Mouse (Mus musculus): ENCODE measurements around the gene Hdac9. TPM values are rescaled to one million over a fixed set of nuclear protein-coding genes. Genes with fewer than 3 reads are reported as not detected.

Hdac9 gene
- polyA plus RNA-seq, 1 experiment from 2014 or later = 10.9 TPM

DNA sequence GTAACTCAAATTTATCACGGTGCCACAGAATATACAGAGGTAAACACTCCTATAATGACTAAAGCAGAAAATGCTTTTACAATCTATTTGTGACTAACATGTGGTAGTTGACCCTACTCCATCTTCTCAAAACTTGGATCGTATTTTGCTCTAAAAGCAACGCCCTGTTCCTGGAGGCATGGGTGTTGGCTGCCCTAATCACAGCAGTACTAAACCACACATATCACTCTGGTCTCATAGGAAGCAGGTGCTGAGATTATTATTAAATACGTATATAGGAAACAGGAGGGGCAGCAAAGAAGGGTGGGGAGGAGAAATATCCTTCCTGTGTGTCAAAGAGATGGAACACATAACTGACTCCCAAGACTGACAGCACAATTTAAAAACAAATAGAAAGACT, 90.0 kb downstream of the Hdac9 start:
- H3K9me3 ChIP-seq (ENCODE audit: control insufficient read depth, low read length) = no peaks in the 10 kb centered on the region
- H3K4me2 ChIP-seq (ENCODE audit: low read depth) = no peak overlapping the region
- H3K4me3 ChIP-seq (ENCODE audit: low read depth, low read length) = no peak overlapping the region
- no peaks in the 10 kb centered on the region for H3K27me3 ChIP-seq (ENCODE audit: control insufficient read depth, insufficient read depth, low read length)
- H3K4me1 ChIP-seq (ENCODE audit: control insufficient read depth, insufficient read depth, low read length) = no peaks in the 10 kb centered on the region
- DNase-seq (ENCODE audit: low spot score) (no peak), ATAC-seq (ENCODE audit: insufficient read depth, low FRiP score, low TSS enrichment) (no peak)
- H3K27ac ChIP-seq (ENCODE audit: low read depth, low read length) = no peak overlapping the region
- no peak overlapping the region for H3K9ac ChIP-seq (ENCODE audit: low read length)
- 93% methylated on average over 4 of the region's 4 CpGs for WGBS
- no peaks in the 10 kb centered on the region for H3K36me3 ChIP-seq (ENCODE audit: control insufficient read depth, insufficient read depth, low read length)

GRCm38 (mm10) chr12:34820229-34820628, 96.7 kb downstream of the Hdac9 start:
- Histone ChIP-seq H3K36me3 (ENCODE audit: control insufficient read depth, insufficient read depth, low read length) (no peaks in the 10 kb centered on the region), H3K4me3 (ENCODE audit: low read depth, low read length) (no peak overlapping the region), H3K27ac (ENCODE audit: low read depth, low read length) (no peak overlapping the region), H3K9ac (ENCODE audit: low read length) (no peak overlapping the region), H3K4me1 (ENCODE audit: control insufficient read depth, insufficient read depth, low read length) (no peaks in the 10 kb centered on the region), H3K9me3 (ENCODE audit: control insufficient read depth, low read length) (no peaks in the 10 kb centered on the region), H3K27me3 (ENCODE audit: control insufficient read depth, insufficient read depth, low read length) (no peaks in the 10 kb centered on the region), H3K4me2 (ENCODE audit: low read depth) (no peak overlapping the region)
- ATAC-seq (ENCODE audit: insufficient read depth, low FRiP score, low TSS enrichment) (no peak; the same call in 1 of the 2 replicates), DNase-seq (ENCODE audit: low spot score) (no peak)
- WGBS = 68% methylated on average over 6 of the region's 6 CpGs

DNA sequence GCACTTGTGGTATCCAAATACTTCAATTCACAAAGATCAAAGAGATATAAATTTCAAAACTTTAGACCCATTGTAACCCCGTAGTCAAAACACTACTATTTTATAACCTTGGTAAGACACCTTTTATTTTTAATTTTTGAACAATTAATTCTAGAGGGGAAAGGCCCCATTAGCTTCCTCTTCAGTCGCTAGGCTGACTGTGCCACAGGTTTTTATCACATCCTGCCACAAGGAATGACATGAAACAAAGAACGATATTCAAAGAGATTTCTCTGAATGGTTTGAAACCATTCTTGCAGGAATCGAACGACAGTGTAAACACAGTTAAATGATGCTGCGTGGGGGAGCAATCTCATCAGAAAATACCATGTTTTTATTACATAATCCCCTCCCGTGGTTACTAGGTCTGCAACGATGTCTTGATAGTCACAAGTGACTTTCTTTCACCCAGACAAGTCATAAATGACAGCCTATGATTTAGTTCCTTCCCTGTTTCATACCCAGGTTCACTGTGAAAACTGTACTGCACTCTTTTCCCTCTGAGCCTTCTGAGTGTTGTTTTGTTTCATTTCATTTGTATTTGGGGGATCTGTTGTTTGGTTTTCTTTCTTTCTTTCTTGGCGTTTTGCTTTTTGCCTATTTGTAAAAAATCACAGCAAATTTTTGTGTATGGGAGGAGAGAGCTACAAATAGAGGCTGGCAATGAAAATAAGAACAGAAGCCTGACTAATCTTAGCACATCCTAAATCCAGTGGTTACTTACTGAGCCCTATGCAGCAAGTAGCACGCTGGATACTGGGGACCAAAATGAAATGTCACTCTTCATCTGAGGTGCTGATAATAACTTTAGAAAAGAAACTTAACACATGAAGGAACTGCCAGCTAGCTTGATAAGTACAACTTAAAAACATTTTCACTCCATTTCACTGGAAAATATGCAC, 105.0 kb downstream of the Hdac9 start:
- WGBS = 80% methylated on average over 10 of the region's 10 CpGs
- no peaks in the 10 kb centered on the region for H3K27me3 ChIP-seq (ENCODE audit: control insufficient read depth, insufficient read depth, low read length)

GRCm38 (mm10) chr12:34810221-34810620, 106.7 kb downstream of the Hdac9 start:
- no peaks in the 10 kb centered on the region for H3K36me3 ChIP-seq (ENCODE audit: control insufficient read depth, insufficient read depth, low read length)
- no peak overlapping the region for H3K27ac ChIP-seq (ENCODE audit: low read depth, low read length)
- no peak overlapping the region for H3K4me3 ChIP-seq (ENCODE audit: low read depth, low read length)
- DNase-seq (ENCODE audit: low spot score) = no peak
- H3K9me3 ChIP-seq (ENCODE audit: control insufficient read depth, low read length) = no peaks in the 10 kb centered on the region
- H3K9ac ChIP-seq (ENCODE audit: low read length) = no peak overlapping the region
- no peaks in the 10 kb centered on the region for H3K27me3 ChIP-seq (ENCODE audit: control insufficient read depth, insufficient read depth, low read length)
- no peak overlapping the region for H3K4me2 ChIP-seq (ENCODE audit: low read depth)
- no peak for ATAC-seq (ENCODE audit: insufficient read depth, low FRiP score, low TSS enrichment)
- WGBS = 84% methylated on average over 2 of the region's 2 CpGs
- no peaks in the 10 kb centered on the region for H3K4me1 ChIP-seq (ENCODE audit: control insufficient read depth, insufficient read depth, low read length)

More for the DNA sequence above, 105.0 kb downstream of the Hdac9 start:
- H3K27ac ChIP-seq (ENCODE audit: low read depth, low read length) = no peak overlapping the region
- DNase-seq (ENCODE audit: low spot score) = no peak
- no peak overlapping the region for H3K4me3 ChIP-seq (ENCODE audit: low read depth, low read length)
- H3K4me1 ChIP-seq (ENCODE audit: control insufficient read depth, insufficient read depth, low read length) = no peaks in the 10 kb centered on the region
- H3K36me3 ChIP-seq (ENCODE audit: control insufficient read depth, insufficient read depth, low read length) = no peaks in the 10 kb centered on the region
- H3K9me3 ChIP-seq (ENCODE audit: control insufficient read depth, low read length) = no peaks in the 10 kb centered on the region
- H3K9ac ChIP-seq (ENCODE audit: low read length) = no peak overlapping the region
- H3K4me2 ChIP-seq (ENCODE audit: low read depth) = no peak overlapping the region
- ATAC-seq (ENCODE audit: insufficient read depth, low FRiP score, low TSS enrichment) = no peak

DNA sequence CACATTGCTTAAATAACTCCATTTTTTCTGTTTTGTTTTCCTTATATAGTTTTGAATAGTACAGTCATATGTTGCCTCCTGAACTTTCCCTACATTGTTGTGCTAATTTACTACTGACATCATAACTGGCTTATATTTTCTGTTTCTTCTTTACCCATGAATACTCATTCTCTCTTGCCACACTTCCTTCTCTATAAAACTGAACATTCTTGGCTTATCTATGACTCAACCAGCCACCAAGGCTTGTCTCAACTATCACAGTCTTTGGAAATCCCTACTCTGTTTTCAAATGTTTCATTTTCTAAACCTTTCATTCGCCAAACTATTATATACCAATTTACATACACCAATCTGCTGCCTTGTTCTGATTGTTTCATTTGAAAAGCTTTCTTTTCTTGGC, 108.7 kb downstream of the Hdac9 start:
- DNase-seq (ENCODE audit: low spot score) (no peak), ATAC-seq (ENCODE audit: insufficient read depth, low FRiP score, low TSS enrichment) (no peak)
- Histone ChIP-seq H3K4me3 (ENCODE audit: low read depth, low read length) (no peak overlapping the region), H3K4me1 (ENCODE audit: control insufficient read depth, insufficient read depth, low read length) (no peaks in the 10 kb centered on the region), H3K27me3 (ENCODE audit: control insufficient read depth, insufficient read depth, low read length) (no peaks in the 10 kb centered on the region), H3K36me3 (ENCODE audit: control insufficient read depth, insufficient read depth, low read length) (no peaks in the 10 kb centered on the region), H3K4me2 (ENCODE audit: low read depth) (no peak overlapping the region), H3K9me3 (ENCODE audit: control insufficient read depth, low read length) (no peaks in the 10 kb centered on the region), H3K9ac (ENCODE audit: low read length) (no peak overlapping the region), H3K27ac (ENCODE audit: low read depth, low read length) (no peak overlapping the region)
- WGBS = 85% methylated on average over 1 of the region's 1 CpGs

DNA sequence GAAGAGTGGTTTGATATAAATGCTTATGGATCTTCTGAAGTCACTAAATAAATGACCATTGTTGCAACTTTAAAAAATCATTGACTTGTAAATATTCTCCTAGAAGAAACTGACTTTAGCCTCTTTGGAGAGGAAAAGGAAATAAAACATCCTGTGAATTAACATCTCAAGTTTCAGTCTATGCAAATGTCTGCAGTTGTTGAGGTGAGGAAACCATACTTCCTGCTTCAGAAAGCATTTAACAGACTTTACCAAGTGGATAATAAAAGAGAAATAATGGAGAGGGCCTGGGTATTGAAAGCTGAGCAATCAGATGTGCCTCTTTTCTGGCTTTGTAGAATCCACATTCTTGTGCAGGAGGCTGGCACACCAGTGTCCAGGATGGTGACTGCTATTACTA, 110.4 kb downstream of the Hdac9 start:
- no peak overlapping the region for H3K9ac ChIP-seq (ENCODE audit: low read length)
- DNase-seq (ENCODE audit: low spot score) (no peak), ATAC-seq (ENCODE audit: insufficient read depth, low FRiP score, low TSS enrichment) (no peak)
- no peaks in the 10 kb centered on the region for H3K27me3 ChIP-seq (ENCODE audit: control insufficient read depth, insufficient read depth, low read length)
- H3K9me3 ChIP-seq (ENCODE audit: control insufficient read depth, low read length) = no peaks in the 10 kb centered on the region
- H3K36me3 ChIP-seq (ENCODE audit: control insufficient read depth, insufficient read depth, low read length) = no peaks in the 10 kb centered on the region
- no peak overlapping the region for H3K27ac ChIP-seq (ENCODE audit: low read depth, low read length)
- H3K4me1 ChIP-seq (ENCODE audit: control insufficient read depth, insufficient read depth, low read length) = no peaks in the 10 kb centered on the region
- no peak overlapping the region for H3K4me2 ChIP-seq (ENCODE audit: low read depth)
- H3K4me3 ChIP-seq (ENCODE audit: low read depth, low read length) = no peak overlapping the region

GRCm38 (mm10) chr12:34803721-34804120, 113.2 kb downstream of the Hdac9 start:
- Histone ChIP-seq H3K27me3 (ENCODE audit: control insufficient read depth, insufficient read depth, low read length) (no peaks in the 10 kb centered on the region), H3K4me3 (ENCODE audit: low read depth, low read length) (no peak overlapping the region), H3K27ac (ENCODE audit: low read depth, low read length) (no peak overlapping the region), H3K36me3 (ENCODE audit: control insufficient read depth, insufficient read depth, low read length) (no peaks in the 10 kb centered on the region), H3K4me2 (ENCODE audit: low read depth) (no peak overlapping the region), H3K9me3 (ENCODE audit: control insufficient read depth, low read length) (no peaks in the 10 kb centered on the region), H3K4me1 (ENCODE audit: control insufficient read depth, insufficient read depth, low read length) (no peaks in the 10 kb centered on the region), H3K9ac (ENCODE audit: low read length) (no peak overlapping the region)
- ATAC-seq (ENCODE audit: insufficient read depth, low FRiP score, low TSS enrichment) (no peak), DNase-seq (ENCODE audit: low spot score) (no peak)
- 82% methylated on average over 2 of the region's 2 CpGs for WGBS

- H3K4me2 ChIP-seq (ENCODE audit: low read depth) = no peak overlapping the region
- no peaks in the 10 kb centered on the region for H3K4me1 ChIP-seq (ENCODE audit: control insufficient read depth, insufficient read depth, low read length)
- H3K4me3 ChIP-seq (ENCODE audit: low read depth, low read length) = no peak overlapping the region
- no peak overlapping the region for H3K27ac ChIP-seq (ENCODE audit: low read depth, low read length)
- 82% methylated on average over 4 of the region's 4 CpGs for WGBS
- no peak overlapping the region for H3K9ac ChIP-seq (ENCODE audit: low read length)
- no peaks in the 10 kb centered on the region for H3K9me3 ChIP-seq (ENCODE audit: control insufficient read depth, low read length)
- no peaks in the 10 kb centered on the region for H3K36me3 ChIP-seq (ENCODE audit: control insufficient read depth, insufficient read depth, low read length)
- DNase-seq (ENCODE audit: low spot score) (no peak), ATAC-seq (ENCODE audit: insufficient read depth, low FRiP score, low TSS enrichment) (no peak)
- H3K27me3 ChIP-seq (ENCODE audit: control insufficient read depth, insufficient read depth, low read length) = no peaks in the 10 kb centered on the region
Measured at GRCm38 (mm10) chr12:34802308-34802707, 114.6 kb downstream of the Hdac9 start.

- H3K9ac ChIP-seq (ENCODE audit: low read length) = no peak overlapping the region
- H3K4me2 ChIP-seq (ENCODE audit: low read depth) = no peak overlapping the region
- ATAC-seq (ENCODE audit: insufficient read depth, low FRiP score, low TSS enrichment) = no peak
Measured at GRCm38 (mm10) chr12:34801752-34802151, 115.1 kb downstream of the Hdac9 start.

More at GRCm38 (mm10) chr12:34801752-34802151, 115.1 kb downstream of the Hdac9 start:
- Histone ChIP-seq H3K4me1 (ENCODE audit: control insufficient read depth, insufficient read depth, low read length) (no peaks in the 10 kb centered on the region), H3K9me3 (ENCODE audit: control insufficient read depth, low read length) (no peaks in the 10 kb centered on the region), H3K27ac (ENCODE audit: low read depth, low read length) (no peak overlapping the region), H3K36me3 (ENCODE audit: control insufficient read depth, insufficient read depth, low read length) (no peaks in the 10 kb centered on the region), H3K4me3 (ENCODE audit: low read depth, low read length) (no peak overlapping the region), H3K27me3 (ENCODE audit: control insufficient read depth, insufficient read depth, low read length) (no peaks in the 10 kb centered on the region)
- DNase-seq (ENCODE audit: low spot score) = no peak

All from neural tube, embryonic 11.5 days (tissue).